Mouse (Mus musculus) liver, postnatal 0 days (tissue): Measurements from ENCODE around the gene Pcgf1. TPM values are rescaled to one million over a fixed set of nuclear protein-coding genes. Genes with fewer than 3 reads are reported as not detected.

ENCODE experiments used
- ATAC-seq: fragments of 200-750 bp; cut with Nextera tagmentation; 2 replicates; pipeline ENCODE4 v1.8.0; 2017; ENCODE audit warnings: mild to moderate bottlenecking, moderate library complexity
- DNase-seq: peaks from one replicate; pipeline ENCODE4 v3.0.0-alpha.2; 2016
- H3K27ac ChIP-seq: fragments of 300-500 bp; sonication (generic); 2 replicates; pipeline ENCODE4 v1.5.1; 2014; ENCODE audit warnings: antibody characterized with exemption, moderate library complexity, mild to moderate bottlenecking, low read depth
- H3K27me3 ChIP-seq: fragments of 300-500 bp; sonication (generic); 2 replicates; pipeline ENCODE4 v1.6.1; 2014; ENCODE audit warnings: low read length, control low read depth, mixed read lengths; ENCODE audit not compliant: insufficient read depth
- H3K36me3 ChIP-seq: fragments of 300-500 bp; sonication (generic); replicated peaks from 2 replicates; pipeline ENCODE4 v1.6.1; 2014; ENCODE audit warnings: mild to moderate bottlenecking, control low read depth, low read length, moderate library complexity, mixed read lengths; ENCODE audit not compliant: insufficient read depth
- H3K4me1 ChIP-seq: fragments of 300-500 bp; sonication (generic); 2 replicates; pipeline ENCODE4 v1.6.1; 2014; ENCODE audit warnings: antibody characterized with exemption, mild to moderate bottlenecking, control low read depth; ENCODE audit not compliant: insufficient read depth
- H3K4me2 ChIP-seq: fragments of 300-500 bp; sonication (generic); 2 replicates; pipeline ENCODE4 v1.6.1; 2014; ENCODE audit warnings: low read depth, mild to moderate bottlenecking, low read length, moderate library complexity, mixed read lengths
- H3K4me3 ChIP-seq: fragments of 300-500 bp; sonication (generic); 2 replicates; pipeline ENCODE4 v1.5.1; 2014; ENCODE audit warnings: low read depth, low read length
- H3K9ac ChIP-seq: fragments of 300-500 bp; sonication (generic); replicated peaks from 2 replicates; pipeline ENCODE4 v1.6.1; 2014; ENCODE audit warnings: mild to moderate bottlenecking, moderate library complexity
- H3K9me3 ChIP-seq: fragments of 300-500 bp; sonication (generic); 2 replicates; pipeline ENCODE4 v1.6.1; 2016; ENCODE audit warnings: mild to moderate bottlenecking, control low read depth, low read length, mixed read lengths
- CTCF ChIP-seq: sonication (generic); IDR thresholded peaks from 2 replicates; pipeline ENCODE4 v1.5.1; 2016; ENCODE audit warnings: antibody characterized with exemption, low read depth
- EP300 ChIP-seq: IDR thresholded peaks from 2 replicates; pipeline ENCODE4 v1.6.1; 2016; ENCODE audit warnings: antibody characterized with exemption, low read depth, mild to moderate bottlenecking
- WGBS: fragments of 180-500 bp; shearing (Covaris S2); extraction: QIAGEN DNeasy Blood & Tissue Kit; methylation state at CpG from one replicate; pipeline ENCODE4 v1.1.7; 2014; ENCODE audit not compliant: insufficient replicate concordance; 5-methylcytosine and 5-hydroxymethylcytosine counted together
- polyA plus RNA-seq: library from polyadenylated mRNA; unstranded; fragments of >200 nt; fragmentation: Nextera tagmentation; extraction: Ambion mirVana; gene quantifications from 2 replicates; pipeline ENCODE4 v1.2.1, GENCODE M21; 2015

The Pcgf1 gene
- polyA plus RNA-seq, 1 experiment from 2014 or later = 11.7 TPM

- peak within 1 kb of the TSS; percentile 90 for H3K27ac ChIP-seq
Observed at GRCm38 (mm10) chr6:83057790-83058189, 19.9 kb upstream of the Pcgf1 start, which contains the start of gene Dqx1. Gene Dqx1 (plus strand): TSS chr6:83057844.

GRCm38 (mm10) chr6:83058725-83059124 lies 18.9 kb upstream of the Pcgf1 start:
- 96% methylated on average over 2 of the region's 2 CpGs for WGBS
- DNase-seq = no peak
- ATAC-seq = no peak
- Histone ChIP-seq H3K9me3 (no peaks in the 10 kb centered on the region), H3K27me3 (peaks cover 16% of the 10 kb centered on the region), H3K4me1 (peaks cover 15% of the 10 kb centered on the region), H3K27ac (peak overlapping the region; percentile 90), H3K4me2 (peak overlapping the region; percentile 70), H3K36me3 (peaks cover 17% of the 10 kb centered on the region), H3K9ac (peak overlapping the region; percentile 58), H3K4me3 (peak overlapping the region; percentile 38)
- no peak for TF ChIP-seq EP300
- no peak for TF ChIP-seq CTCF

More at GRCm38 (mm10) chr6:83057790-83058189, 19.9 kb upstream of the Pcgf1 start, which contains the start of gene Dqx1:
- Histone ChIP-seq H3K4me1 (peaks cover 24% of the 10 kb centered on the region), H3K36me3 (peaks cover 17% of the 10 kb centered on the region), H3K4me3 (peak within 1 kb of the TSS; percentile 38), H3K27me3 (peaks cover 6% of the 10 kb centered on the region), H3K4me2 (peak within 1 kb of the TSS; percentile 70), H3K9me3 (no peaks in the 10 kb centered on the region), H3K9ac (peak within 1 kb of the TSS; percentile 58)
- DNase-seq (peak; percentile 75), ATAC-seq (peak; percentile 60)
- no peak for TF ChIP-seq CTCF
- peak; percentile 58 for TF ChIP-seq EP300
- 69% methylated on average over 3 of the region's 3 CpGs for WGBS

GRCm38 (mm10) chr6:83065995-83066394 lies 11.7 kb upstream of the Pcgf1 start:
- WGBS = 34% methylated on average over 8 of the region's 8 CpGs
- Histone ChIP-seq H3K9me3 (no peaks in the 10 kb centered on the region), H3K4me1 (peaks cover 10% of the 10 kb centered on the region), H3K27ac (no peak overlapping the region), H3K4me3 (no peak overlapping the region), H3K4me2 (no peak overlapping the region), H3K27me3 (peaks cover 88% of the 10 kb centered on the region), H3K9ac (no peak overlapping the region), H3K36me3 (no peaks in the 10 kb centered on the region)
- DNase-seq (no peak), ATAC-seq (no peak)
- TF ChIP-seq CTCF = no peak
- TF ChIP-seq EP300 = no peak

GRCm38 (mm10) chr6:83066441-83066840 lies 11.2 kb upstream of the Pcgf1 start:
- Histone ChIP-seq H3K4me3 (no peak overlapping the region), H3K4me1 (peaks cover 10% of the 10 kb centered on the region), H3K27ac (no peak overlapping the region), H3K9me3 (no peaks in the 10 kb centered on the region), H3K36me3 (no peaks in the 10 kb centered on the region), H3K9ac (no peak overlapping the region), H3K27me3 (peaks cover 92% of the 10 kb centered on the region), H3K4me2 (no peak overlapping the region)
- WGBS = 33% methylated on average over 6 of the region's 6 CpGs
- DNase-seq (no peak), ATAC-seq (no peak)
- TF ChIP-seq EP300 = no peak
- no peak for TF ChIP-seq CTCF

GRCm38 (mm10) chr6:83068221-83068620 lies 9.4 kb upstream of the Pcgf1 start:
- no peak overlapping the region for H3K27ac ChIP-seq
- H3K4me2 ChIP-seq = peak overlapping the region; percentile 62
- H3K9me3 ChIP-seq = no peaks in the 10 kb centered on the region
- no peak overlapping the region for H3K9ac ChIP-seq
- H3K4me1 ChIP-seq = peaks cover 10% of the 10 kb centered on the region
- H3K36me3 ChIP-seq = no peaks in the 10 kb centered on the region
- DNase-seq = no peak
- peaks cover 100% of the 10 kb centered on the region for H3K27me3 ChIP-seq
- 20% methylated on average over 8 of the region's 8 CpGs for WGBS
- peak overlapping the region; percentile 26 for H3K4me3 ChIP-seq
- TF ChIP-seq EP300 (no peak), CTCF (no peak)
- no peak for ATAC-seq

GRCm38 (mm10) chr6:83068706-83069487 lies 8.8 kb upstream of the Pcgf1 start:
- no peak for DNase-seq
- H3K36me3 ChIP-seq = no peaks in the 10 kb centered on the region
- H3K27me3 ChIP-seq = peaks cover 99% of the 10 kb centered on the region
- H3K9me3 ChIP-seq = no peaks in the 10 kb centered on the region
- ATAC-seq = peak; percentile 16; the same call in 1 of the 2 replicates
- TF ChIP-seq CTCF (no peak), EP300 (no peak)
- peaks cover 10% of the 10 kb centered on the region for H3K4me1 ChIP-seq
- 3% methylated on average over 74 of the region's 81 CpGs for WGBS
- peak overlapping the region; percentile 26 for H3K4me3 ChIP-seq
- H3K27ac ChIP-seq = no peak overlapping the region
- H3K9ac ChIP-seq = no peak overlapping the region
- H3K4me2 ChIP-seq = peak overlapping the region; percentile 62
